Mouse (Mus musculus) adrenal gland, adult (tissue): ENCODE data around the gene Slc22a17.
A peak's percentile ranks its signal among the peaks of the same experiment; 100 is the strongest.

ENCODE experiments used
- DNase-seq, 2 experiments: peaks; one replicate each; pipeline ENCODE4 v3.0.0; 2022 to 2023; ENCODE audit warnings: low spot score in 1 of 2; ENCODE audit not compliant: inconsistent age in 2 of 2

Slc22a17 gene

GRCm38 (mm10) chr14:54939434-54940175, 26.7 kb upstream of the Slc22a17 start:
- peak; percentile 63 to 87 for DNase-seq

DNA sequence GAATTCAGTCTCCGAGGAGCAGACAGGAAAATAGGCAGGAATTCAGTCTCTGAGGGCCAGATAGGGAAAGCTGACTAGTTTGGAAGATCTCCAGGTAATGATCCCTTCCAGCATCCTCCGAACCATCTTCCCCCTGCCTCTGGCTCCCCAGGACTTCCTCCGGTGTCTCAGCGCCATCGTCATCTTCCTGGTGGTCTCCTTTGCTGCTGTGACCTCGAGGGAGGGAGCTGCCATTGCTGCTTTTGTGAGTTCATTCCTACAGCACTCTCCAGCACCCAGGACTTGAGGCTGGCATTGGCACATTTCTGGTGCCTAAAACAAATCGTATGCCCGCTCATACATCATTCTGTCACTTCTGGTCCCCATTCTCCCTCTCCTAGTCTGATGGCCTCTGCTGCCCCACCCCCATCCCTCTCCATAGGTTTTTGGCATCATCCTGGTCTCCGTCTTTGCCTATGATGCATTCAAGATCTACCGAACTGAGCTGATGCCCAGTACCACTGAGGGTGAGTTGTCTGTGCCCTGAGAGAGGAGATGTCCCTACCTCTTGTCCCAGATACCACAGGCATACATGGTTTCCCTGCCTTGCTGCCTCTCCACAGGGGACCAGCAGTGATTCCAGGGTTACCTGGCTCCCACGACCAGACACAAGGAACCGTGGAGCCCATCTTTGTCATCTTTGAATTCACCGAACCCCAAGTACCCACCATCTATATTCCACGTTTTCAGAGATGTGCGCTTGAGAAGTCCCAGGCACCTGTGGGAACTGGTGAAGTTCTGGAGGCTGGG, 25.7 kb upstream of the Slc22a17 start:
- DNase-seq = no peak

GRCm38 (mm10) chr14:54937361-54938182, 24.6 kb upstream of the Slc22a17 start:
- no peak for DNase-seq

GRCm38 (mm10) chr14:54936831-54937160, 23.9 kb upstream of the Slc22a17 start:
- DNase-seq = no peak

DNA sequence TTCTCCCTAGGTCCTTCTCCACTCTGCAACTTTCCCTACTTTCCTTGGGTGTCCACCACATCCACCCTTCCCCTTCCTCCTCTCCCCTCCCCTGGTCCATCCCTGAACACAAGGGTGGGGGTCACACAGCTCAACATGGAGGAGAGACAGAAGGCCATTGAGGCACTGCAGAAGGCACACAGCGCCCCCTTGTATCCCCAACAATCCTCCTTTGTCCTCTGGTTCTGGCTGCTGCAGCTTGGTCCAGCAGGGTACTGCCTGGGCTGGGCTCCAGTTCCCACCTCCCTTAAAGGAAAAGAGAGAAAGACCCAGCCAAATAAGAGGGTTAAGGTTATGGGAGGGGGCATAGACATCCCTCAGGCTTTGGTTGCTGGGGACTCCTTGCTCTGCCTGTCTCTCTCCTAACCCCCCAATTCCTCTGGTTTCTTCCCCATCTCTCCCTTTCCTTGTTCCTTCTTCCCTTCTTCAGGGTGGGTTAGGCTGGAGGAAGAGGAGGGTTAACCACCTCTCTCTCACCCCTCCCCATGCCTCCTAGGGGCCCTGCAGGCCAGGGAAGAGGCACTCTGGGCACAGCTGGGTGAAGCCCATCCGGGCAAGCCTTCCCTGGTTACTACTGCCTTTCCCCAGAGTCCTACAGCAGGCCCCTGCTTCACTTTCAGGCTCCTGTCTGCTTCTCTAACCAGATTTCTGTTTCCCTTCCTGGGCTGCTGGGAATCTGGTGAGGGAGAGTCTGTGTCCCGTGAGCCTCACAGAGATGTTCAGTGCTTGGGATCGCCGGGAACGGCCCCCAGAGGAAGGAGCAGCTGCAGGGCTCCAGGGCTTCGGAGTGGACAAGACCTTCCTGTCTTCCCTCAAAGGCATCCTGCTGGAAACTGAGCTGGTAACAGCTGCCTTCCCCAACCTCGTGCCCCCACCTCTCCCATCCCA, 23.2 kb upstream of the Slc22a17 start, which contains the start of gene Cmtm5:
Gene Cmtm5, plus strand, starts transcription at position 358 of the 927 bp plus-strand sequence.
- no peak for DNase-seq

GRCm38 (mm10) chr14:54932645-54933150, 19.8 kb upstream of the Slc22a17 start, which contains the start of gene Il25:
Il25 (plus strand) TSS chr14:54932695.
- DNase-seq = no peak

DNA sequence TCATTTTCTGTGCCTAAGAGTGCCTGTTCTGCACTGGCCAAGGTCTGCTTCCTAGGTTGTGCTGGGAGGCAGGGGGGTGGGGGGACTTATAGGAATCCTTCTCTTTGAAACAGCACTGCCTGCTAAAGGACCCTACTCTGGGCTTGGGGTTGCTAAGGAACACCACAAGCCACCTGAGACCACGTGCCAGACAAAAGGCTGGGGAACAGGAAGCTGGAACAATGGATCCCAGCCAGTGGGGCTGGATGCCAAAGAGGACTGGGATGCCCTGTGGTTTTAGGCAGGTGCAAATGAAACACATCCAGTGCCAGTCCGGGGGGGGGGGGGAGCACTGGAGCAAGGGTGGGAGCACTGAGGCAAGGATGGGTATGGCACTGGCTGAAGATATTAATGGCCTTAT, 17.5 kb upstream of the Slc22a17 start:
- no peak for DNase-seq

- DNase-seq = peak in 1 of 2 experiments; percentile 24
These were observed 16.9 kb upstream of the Slc22a17 start for GRCm38 (mm10) chr14:54929801-54930200.

DNA sequence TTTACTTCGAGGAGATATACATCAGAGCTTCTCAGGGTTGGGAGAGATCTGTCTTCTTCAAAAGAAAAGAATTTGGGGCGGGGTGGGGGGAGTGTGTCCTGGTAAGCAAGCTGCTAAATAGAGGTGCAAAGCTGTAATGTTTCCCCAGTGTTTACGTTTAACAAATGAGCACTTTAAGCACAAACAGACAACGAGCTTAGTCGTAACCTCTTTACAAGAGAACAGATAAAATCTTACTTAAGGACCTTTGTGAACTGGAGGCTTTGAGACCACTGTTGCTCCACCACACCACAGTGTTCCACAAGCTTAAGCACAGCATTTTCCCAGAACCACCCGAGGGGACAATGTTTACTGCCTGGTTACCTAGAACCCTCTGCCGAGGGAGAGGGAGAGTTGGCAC, 14.4 kb upstream of the Slc22a17 start:
- no peak for DNase-seq

DNA sequence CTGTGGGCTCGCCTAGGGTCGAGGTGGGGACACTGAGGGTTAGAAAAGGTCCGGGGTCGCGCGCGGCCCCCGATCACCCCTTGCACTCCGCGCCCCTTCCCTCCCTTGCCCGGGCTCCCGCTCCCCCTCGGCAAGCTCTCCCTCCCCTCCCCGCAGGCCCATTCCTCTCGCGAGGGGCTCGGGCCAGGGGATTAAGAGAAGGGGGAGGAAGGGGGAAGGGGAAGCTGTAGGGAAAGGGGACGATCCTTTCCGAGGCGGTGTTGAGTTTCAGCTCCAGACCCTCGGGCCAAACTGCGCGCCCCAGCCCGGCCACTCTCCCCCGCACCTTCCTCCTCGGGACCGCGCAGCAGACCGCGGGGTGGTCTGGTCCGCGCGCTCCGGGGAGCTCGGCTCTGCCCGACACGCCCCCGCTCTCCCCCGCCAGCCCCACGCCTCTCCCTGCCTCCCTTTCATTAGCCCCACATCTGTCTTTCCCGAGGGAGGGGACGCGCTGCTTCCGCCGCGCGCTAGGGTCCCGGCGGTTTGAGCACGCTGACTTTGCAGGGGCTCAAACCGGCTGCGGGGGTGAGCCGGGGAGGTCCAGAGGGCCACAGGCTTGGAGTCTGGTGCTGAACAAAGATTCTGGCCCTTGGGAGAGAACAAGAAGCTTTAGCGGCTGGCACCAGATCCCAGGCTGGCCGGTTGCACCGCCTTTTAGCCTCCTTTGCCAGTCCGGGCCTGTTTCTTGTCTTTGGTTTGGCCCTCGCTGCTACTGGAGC, 13.6 kb upstream of the Slc22a17 start:
- DNase-seq = peak in 1 of 2 experiments; percentile 64

GRCm38 (mm10) chr14:54925349-54926342, 12.7 kb upstream of the Slc22a17 start, which contains the start of gene Efs:
Efs (minus strand) TSS chr14:54926126.
- DNase-seq = peak; percentile 31 to 70

- peak in 1 of 2 experiments; percentile 52 for DNase-seq
These were observed 11.9 kb upstream of the Slc22a17 start for GRCm38 (mm10) chr14:54924641-54925348.

DNA sequence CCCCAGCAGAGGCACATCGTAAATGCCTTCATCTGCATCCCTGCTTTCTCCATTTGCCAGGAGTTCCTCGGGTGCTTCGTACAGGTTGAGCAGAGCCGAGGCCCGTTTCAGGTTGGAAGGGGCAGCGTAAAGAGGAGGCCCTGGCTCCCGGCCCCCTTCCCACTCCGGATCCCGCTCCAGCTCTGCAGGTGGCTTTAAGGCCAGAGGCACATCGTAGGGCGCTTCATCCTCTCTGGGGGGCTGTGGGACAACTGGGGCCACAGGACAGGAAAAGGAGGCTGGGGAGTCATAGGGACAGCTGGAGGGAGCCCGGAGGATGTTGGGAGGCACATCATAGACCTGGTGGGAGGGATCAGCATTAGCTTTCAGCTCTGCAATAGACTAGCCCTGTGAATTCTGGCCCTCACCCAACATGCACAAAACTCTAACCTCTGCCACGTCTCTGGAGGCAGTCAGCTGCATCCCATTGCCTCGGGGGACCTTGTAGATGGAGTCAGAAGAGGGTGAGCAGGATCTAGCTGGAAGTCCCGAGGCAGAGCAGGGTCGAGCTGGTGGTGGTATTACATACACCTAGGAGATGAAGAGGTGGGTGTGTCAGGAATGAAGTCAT, 7.2 kb upstream of the Slc22a17 start:
- DNase-seq = no peak

- DNase-seq = peak in 1 of 2 experiments; percentile 49
These were observed 411 bp upstream of the Slc22a17 start for GRCm38 (mm10) chr14:54913343-54913742.

- DNase-seq = peak; percentile 33 to 46
These were observed 652 bp downstream of the Slc22a17 start for GRCm38 (mm10) chr14:54912109-54912850.

DNA sequence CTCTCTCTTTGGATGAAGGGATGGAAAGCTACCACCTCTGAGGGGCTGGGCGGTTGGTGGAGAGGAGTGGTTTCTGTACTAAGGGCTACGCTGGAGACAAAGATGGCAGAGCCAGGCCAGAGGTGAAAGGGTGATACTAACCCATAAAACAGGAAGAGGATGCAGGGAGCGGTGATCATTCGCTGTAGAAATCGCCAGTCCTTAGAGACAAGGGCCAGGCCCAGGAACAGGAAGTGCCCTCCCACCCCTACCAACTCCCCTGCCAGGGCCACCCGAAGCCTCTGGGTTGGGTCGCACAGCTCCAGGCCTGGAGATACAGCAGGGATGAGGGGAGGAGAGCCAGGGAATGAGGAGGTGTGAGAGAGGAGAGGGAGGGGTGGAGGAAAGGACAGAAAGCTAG, 4.2 kb downstream of the Slc22a17 start:
- no peak for DNase-seq
